8 mouse cellular contexts compared by ENCODE assay signal in genomic region chr2:175206732-175207131, GRCm38 (mm10). TPM values are rescaled to one million over a fixed set of nuclear protein-coding genes. Genes with fewer than 3 reads are reported as not detected.
DNase-seq lines count a peak whose midpoint lies in the region; ATAC-seq and TF ChIP-seq lines count a peak whose summit lies in the region.
"Not testable (repeated sequence)": the region's sequence is repeated elsewhere in the genome, so short reads cannot be mapped to it uniquely, and the experiment has no call there.

Gm14391 (minus strand) TSS chr2:175206917.

- H3K4me3 ChIP-seq in ES-Bruce4 (ENCODE audit: low read depth, low read length); forebrain, embryonic 14.5 days (ENCODE audit: low read depth, low read length); limb, embryonic 14.5 days (replicated peaks; ENCODE audit: low read length); stomach, embryonic 14.5 days (ENCODE audit: low read depth, low read length): not testable (repeated sequence)

- ATAC-seq in forebrain, embryonic 14.5 days; limb, embryonic 14.5 days (ENCODE audit: low FRiP score, low read depth); stomach, embryonic 14.5 days (ENCODE audit: insufficient number of reproducible peaks, insufficient read depth, low FRiP score, low read depth): not testable (repeated sequence)

- TF ChIP-seq EP300 in ES-Bruce4 (IDR thresholded peaks at IDR 0.05; ENCODE audit: insufficient read depth, low read depth, low read length), result not testable (repeated sequence)

- H3K9ac ChIP-seq in ES-Bruce4 (ENCODE audit: low read depth, poor library complexity, severe bottlenecking); forebrain, embryonic 14.5 days (ENCODE audit: low read length); limb, embryonic 14.5 days (ENCODE audit: low read depth, low read length, severe bottlenecking); stomach, embryonic 14.5 days (replicated peaks; ENCODE audit: low read depth, low read length): not testable (repeated sequence)

- H3K4me2 ChIP-seq in forebrain, embryonic 14.5 days (ENCODE audit: low read length); limb, embryonic 14.5 days (replicated peaks; ENCODE audit: low read depth, low read length, severe bottlenecking); stomach, embryonic 14.5 days (replicated peaks; ENCODE audit: low read depth, low read length): not testable (repeated sequence)

- H3K4me1 ChIP-seq in ES-Bruce4 (ENCODE audit: control insufficient read depth, insufficient read depth, low read length); forebrain, embryonic 14.5 days (ENCODE audit: control insufficient read depth, insufficient read depth, low read length); limb, embryonic 14.5 days (ENCODE audit: control insufficient read depth, insufficient read depth, low read length); stomach, embryonic 14.5 days (ENCODE audit: control insufficient read depth, insufficient read depth, low read length): not testable (repeated sequence)

- not testable (repeated sequence) for TF ChIP-seq POLR2A in ES-Bruce4 (IDR thresholded peaks at IDR 0.05; ENCODE audit: insufficient read depth, low read length); limb, embryonic 14.5 days (IDR thresholded peaks at IDR 0.05; ENCODE audit: borderline replicate concordance, extremely low read depth, insufficient read depth, insufficient read length)

- WGBS in forebrain, embryonic 14.5 days, result no CpG with 5 or more reads among the region's 7 CpGs
- no CpG with 5 or more reads among the region's 7 CpGs for WGBS in limb, embryonic 14.5 days
- no CpG with 5 or more reads among the region's 7 CpGs for WGBS in stomach, embryonic 14.5 days

- not testable (repeated sequence) for H3K27me3 ChIP-seq in ES-Bruce4 (ENCODE audit: control insufficient read depth, insufficient read depth, low read length, poor library complexity, severe bottlenecking); forebrain, embryonic 14.5 days (replicated peaks; ENCODE audit: control insufficient read depth, insufficient read depth, low read length); limb, embryonic 14.5 days (ENCODE audit: control insufficient read depth, insufficient read depth, low read length); stomach, embryonic 14.5 days (ENCODE audit: control insufficient read depth, insufficient read depth, low read length)

- not testable (repeated sequence) for H3K9me3 ChIP-seq in ES-Bruce4 (replicated peaks; ENCODE audit: control insufficient read depth, insufficient read depth, low read length, poor library complexity, severe bottlenecking); forebrain, embryonic 14.5 days (replicated peaks; ENCODE audit: control insufficient read depth, low read length); limb, embryonic 14.5 days (ENCODE audit: control insufficient read depth, low read length); stomach, embryonic 14.5 days (ENCODE audit: control insufficient read depth, low read depth, low read length)

- DNase-seq in adrenal gland, postnatal 36 days; forebrain, embryonic 14.5 days (ENCODE audit: low spot score); gastrocnemius, postnatal 4 days (ENCODE audit: low spot score in 2 of 2); heart, postnatal 4 days; layer of hippocampus, postnatal 36 days; limb, embryonic 14.5 days (ENCODE audit: low spot score): not testable (repeated sequence)

- H3K36me3 ChIP-seq in ES-Bruce4 (ENCODE audit: control insufficient read depth, insufficient read depth, low read length, poor library complexity, severe bottlenecking); forebrain, embryonic 14.5 days (ENCODE audit: control insufficient read depth, insufficient read depth, low read length); limb, embryonic 14.5 days (ENCODE audit: control insufficient read depth, insufficient read depth, low read length); stomach, embryonic 14.5 days (ENCODE audit: control insufficient read depth, insufficient read depth, low read length): not testable (repeated sequence)

- TF ChIP-seq CTCF in ES-Bruce4 (IDR thresholded peaks at IDR 0.05; ENCODE audit: low read depth, low read length), result not testable (repeated sequence)

- H3K27ac ChIP-seq in ES-Bruce4 (ENCODE audit: insufficient read depth, low read length); forebrain, embryonic 14.5 days (ENCODE audit: low read depth, low read length); limb, embryonic 14.5 days (replicated peaks; ENCODE audit: low read depth, low read length); stomach, embryonic 14.5 days (ENCODE audit: low read length): not testable (repeated sequence)

RNA-seq across cellular contexts. Expression of gene Gm14391, which starts in this region (rescaled TPM):
- 29.2 and 33.9 TPM in 2 replicates for polyA plus RNA-seq in ES-Bruce4 (2011; ENCODE audit: insufficient read depth, insufficient read length, low read depth, missing spikeins)
- total RNA-seq in adrenal gland, postnatal 36 days (2021), result 10 to 100 TPM; 49.1 to 69.6 TPM
- 3.9 and 10.6 TPM in 2 replicates for polyA plus RNA-seq in forebrain, embryonic 14.5 days (2014; fragmentation: Nextera tagmentation; extraction: Ambion mirVana)
- total RNA-seq in gastrocnemius, postnatal 4 days (2021), result 10 to 100 TPM; 41.8 to 45.6 TPM
- 10 to 100 TPM; 34.8 to 36.5 TPM for total RNA-seq in heart, postnatal 4 days (2021)
- total RNA-seq in layer of hippocampus, postnatal 36 days (2021), result 100 to 1,000 TPM in 1 of 2 experiments, 10 to 100 TPM in 1; 83.2 to 101 TPM
- 9.7 and 15.1 TPM in 2 replicates for polyA plus RNA-seq in limb, embryonic 14.5 days (2012; rRNA removed)
- polyA plus RNA-seq in limb, embryonic 14.5 days (2014; fragmentation: Nextera tagmentation; extraction: Ambion mirVana), result 8.3 and 10.1 TPM in 2 replicates
- 10.8 and 12.4 TPM in 2 replicates for polyA plus RNA-seq in stomach, embryonic 14.5 days (2014; fragmentation: Nextera tagmentation; extraction: Ambion mirVana)
